9 mouse cellular contexts compared by ENCODE assay signal in the genomic region with DNA sequence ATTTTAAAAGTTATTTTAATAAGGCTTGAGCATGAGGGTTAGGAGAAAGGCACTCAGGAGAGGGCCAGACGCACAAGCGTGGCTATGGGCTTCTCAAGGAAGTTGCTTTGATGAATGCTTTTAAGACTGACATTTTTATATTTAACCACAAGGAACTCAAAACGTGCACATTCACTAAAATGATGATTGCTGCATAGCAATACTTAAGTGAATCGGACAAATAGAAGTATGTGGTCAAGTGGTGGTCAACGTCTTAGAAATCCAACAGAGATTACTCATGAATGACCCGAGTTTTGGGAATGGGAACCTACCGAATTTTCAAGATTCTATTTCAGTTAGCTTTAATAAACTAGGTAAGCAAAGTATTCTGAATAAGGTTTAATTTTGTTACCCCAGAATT. TPM values are rescaled to one million over a fixed set of nuclear protein-coding genes. Genes with fewer than 3 reads are reported as not detected.
DNase-seq lines count a peak whose midpoint lies in the region; ATAC-seq and TF ChIP-seq lines count a peak whose summit lies in the region.
"Had no signal": no experiment of that assay in that cellular context is flagged by ENCODE, and none has a peak within 500 bp of the region (broad histone marks: within the 10 kb centered on the region; RNA-seq: fewer than 3 reads in every experiment).

No protein-coding gene starts in this region.

- peak overlapping the region; percentile 74 for H3K4me2 ChIP-seq in intestine, embryonic 14.5 days (ENCODE audit: low read length)
- peak overlapping the region; percentile 67 for H3K4me2 ChIP-seq in neural tube, embryonic 13.5 days

- H3K9me3 ChIP-seq in intestine, embryonic 14.5 days (ENCODE audit: control insufficient read depth, low read length): no peaks in the 10 kb centered on the region
- no peaks in the 10 kb centered on the region for H3K9me3 ChIP-seq in neural tube, embryonic 13.5 days

- H3K27me3 ChIP-seq in intestine, embryonic 14.5 days (replicated peaks; ENCODE audit: control insufficient read depth, insufficient read depth, low read length): no peaks in the 10 kb centered on the region
- no peaks in the 10 kb centered on the region for H3K27me3 ChIP-seq in neural tube, embryonic 13.5 days

- TF ChIP-seq CTCF in lung, adult 2 months (IDR thresholded peaks at IDR 0.05; ENCODE audit: insufficient read depth, low read length): no peak
- TF ChIP-seq CTCF in cortical plate, adult 2 months (IDR thresholded peaks at IDR 0.05; ENCODE audit: extremely low read depth, insufficient read depth, low read length): no peak

- DNase-seq in lung, adult 2 months: no peak
- DNase-seq in lung, postnatal 36 days: no peak
- no peak for DNase-seq in intestine, embryonic 14.5 days (ENCODE audit: low spot score)
- DNase-seq in B cell, adult 2 months: no peak
- DNase-seq in kidney, adult 11 months: no peak
- DNase-seq in lung, postnatal 4 days: no peak

- peak overlapping the region; percentile 94 for H3K9ac ChIP-seq in intestine, embryonic 14.5 days (ENCODE audit: low read length)
- peak overlapping the region; percentile 55 for H3K9ac ChIP-seq in neural tube, embryonic 13.5 days

- WGBS in lung, adult 2 months: 34% methylated on average over 7 of the region's 7 CpGs
- WGBS in intestine, embryonic 14.5 days: 44% methylated on average over 7 of the region's 7 CpGs
- 54% methylated on average over 7 of the region's 7 CpGs for WGBS in neural tube, embryonic 13.5 days

- ATAC-seq in intestine, embryonic 14.5 days (replicated peaks; ENCODE audit: low FRiP score, low TSS enrichment, low read depth): no peak
- no peak for ATAC-seq in neural tube, embryonic 13.5 days (ENCODE audit: low read depth)

- H3K36me3 ChIP-seq in intestine, embryonic 14.5 days (ENCODE audit: control insufficient read depth, insufficient read depth, low read length): peaks cover 19% of the 10 kb centered on the region
- peaks cover 19% of the 10 kb centered on the region for H3K36me3 ChIP-seq in neural tube, embryonic 13.5 days

- no peak overlapping the region for H3K27ac ChIP-seq in cortical plate, adult 2 months (ENCODE audit: insufficient read depth, low read length)
- no peak overlapping the region for H3K27ac ChIP-seq in intestine, embryonic 14.5 days (ENCODE audit: low read depth)
- no peak overlapping the region for H3K27ac ChIP-seq in neural tube, embryonic 13.5 days (replicated peaks)

- TF ChIP-seq POLR2A in lung, adult 2 months (IDR thresholded peaks at IDR 0.05; ENCODE audit: borderline replicate concordance, extremely low read depth, low read depth, low read length): no peak
- TF ChIP-seq POLR2A in cortical plate, adult 2 months (IDR thresholded peaks at IDR 0.05; ENCODE audit: extremely low read depth, insufficient read depth, low read length): no peak

- H3K4me3 ChIP-seq in lung, adult 2 months (replicated peaks; ENCODE audit: extremely low read depth, low read depth, low read length): peak overlapping the region; percentile 27
- peak overlapping the region; percentile 79; the same call in 1 of the 2 replicates for H3K4me3 ChIP-seq in cortical plate, adult 2 months (ENCODE audit: insufficient read depth, low read length)
- peak overlapping the region; percentile 60 for H3K4me3 ChIP-seq in intestine, embryonic 14.5 days (ENCODE audit: low read depth, low read length)
- H3K4me3 ChIP-seq in neural tube, embryonic 13.5 days: peak overlapping the region; percentile 81

- peaks cover 2% of the 10 kb centered on the region; the same call in 1 of the 2 replicates for H3K4me1 ChIP-seq in lung, adult 2 months (ENCODE audit: control insufficient read depth, insufficient read depth, low read length)
- H3K4me1 ChIP-seq in cortical plate, adult 2 months (ENCODE audit: control insufficient read depth, insufficient read depth, low read length): no peaks in the 10 kb centered on the region; the same call in 1 of the 2 replicates
- H3K4me1 ChIP-seq in intestine, embryonic 14.5 days (replicated peaks; ENCODE audit: control insufficient read depth, insufficient read depth, low read length): peaks cover 7% of the 10 kb centered on the region
- H3K4me1 ChIP-seq in neural tube, embryonic 13.5 days (replicated peaks): peaks cover 10% of the 10 kb centered on the region

RNA-seq across cellular contexts. Expression of a gene that starts 0.8 kb away (rescaled TPM):
- polyA plus RNA-seq in lung, adult 2 months (2012; rRNA removed): 2.5 and 4.7 TPM in 2 replicates
- 6.7 and 7.0 TPM in 2 replicates for polyA plus RNA-seq in cortical plate, adult 2 months (2012; rRNA removed)
- 8.2 and 9.6 TPM in 2 replicates for polyA plus RNA-seq in intestine, embryonic 14.5 days (2014; fragmentation: Nextera tagmentation; extraction: Ambion mirVana)
- polyA plus RNA-seq in neural tube, embryonic 13.5 days (2015; fragmentation: Nextera tagmentation; extraction: Ambion mirVana): 5.2 and 5.6 TPM in 2 replicates

RNA-seq across cellular contexts. Expression of a gene that starts 12.5 kb away (rescaled TPM):
- not detected in 2 replicates for polyA plus RNA-seq in lung, adult 2 months (2012; rRNA removed)
- polyA plus RNA-seq in cortical plate, adult 2 months (2012; rRNA removed): not detected in 2 replicates
- polyA plus RNA-seq in intestine, embryonic 14.5 days (2014; fragmentation: Nextera tagmentation; extraction: Ambion mirVana): 0.05 and 0.16 TPM in 2 replicates
- 0.13 and 0.32 TPM in 2 replicates for polyA plus RNA-seq in neural tube, embryonic 13.5 days (2015; fragmentation: Nextera tagmentation; extraction: Ambion mirVana)
- polyA plus RNA-seq: small intestine, adult 2 months had no signal

RNA-seq across cellular contexts. Expression of a gene that starts 28.9 kb away (rescaled TPM):
- 3.0 and 5.0 TPM in 2 replicates for polyA plus RNA-seq in lung, adult 2 months (2012; rRNA removed)
- 33.2 and 43.7 TPM in 2 replicates for polyA plus RNA-seq in cortical plate, adult 2 months (2012; rRNA removed)
- 5.6 and 8.3 TPM in 2 replicates for polyA plus RNA-seq in intestine, embryonic 14.5 days (2014; fragmentation: Nextera tagmentation; extraction: Ambion mirVana)
- 9.0 and 17.5 TPM in 2 replicates for polyA plus RNA-seq in neural tube, embryonic 13.5 days (2015; fragmentation: Nextera tagmentation; extraction: Ambion mirVana)

RNA-seq across cellular contexts. Expression of a gene that starts 29.6 kb away (rescaled TPM):
- not detected in 2 replicates for polyA plus RNA-seq in lung, adult 2 months (2012; rRNA removed)
- not detected in 2 replicates for polyA plus RNA-seq in cortical plate, adult 2 months (2012; rRNA removed)
- not detected in 2 replicates for polyA plus RNA-seq in intestine, embryonic 14.5 days (2014; fragmentation: Nextera tagmentation; extraction: Ambion mirVana)
- not detected in 2 replicates for polyA plus RNA-seq in neural tube, embryonic 13.5 days (2015; fragmentation: Nextera tagmentation; extraction: Ambion mirVana)
- polyA plus RNA-seq: small intestine, adult 2 months had no signal

RNA-seq across cellular contexts. Expression of a gene that starts 35.1 kb away (rescaled TPM):
- 0.06 TPM in 2 replicates for polyA plus RNA-seq in lung, adult 2 months (2012; rRNA removed)
- polyA plus RNA-seq in cortical plate, adult 2 months (2012; rRNA removed): 1.9 and 2.3 TPM in 2 replicates
- polyA plus RNA-seq in intestine, embryonic 14.5 days (2014; fragmentation: Nextera tagmentation; extraction: Ambion mirVana): 0.22 and 0.32 TPM in 2 replicates
- 0.71 and 0.96 TPM in 2 replicates for polyA plus RNA-seq in neural tube, embryonic 13.5 days (2015; fragmentation: Nextera tagmentation; extraction: Ambion mirVana)
- polyA plus RNA-seq: small intestine, adult 2 months had no signal

Comparison
In these comparisons a context has a peak if more than half of its experiments do, and no peak if none do; other contexts are left out.
1. H3K4me3 ChIP-seq: peak in every context shown above with its lines; median percentile 81 in neural tube, embryonic 13.5 days; 79 in cortical plate, adult 2 months; 60 in intestine, embryonic 14.5 days; 27 in lung, adult 2 months.